Mouse (Mus musculus) spleen, adult 18-20 months (tissue): ENCODE measurements around the gene Olfr419.

ENCODE experiments used
- DNase-seq, 2 experiments: peaks; one replicate each; pipeline ENCODE4 v3.0.0; 2022; ENCODE audit warnings: mixed read lengths in 2 of 2

Olfr419 gene

DNA sequence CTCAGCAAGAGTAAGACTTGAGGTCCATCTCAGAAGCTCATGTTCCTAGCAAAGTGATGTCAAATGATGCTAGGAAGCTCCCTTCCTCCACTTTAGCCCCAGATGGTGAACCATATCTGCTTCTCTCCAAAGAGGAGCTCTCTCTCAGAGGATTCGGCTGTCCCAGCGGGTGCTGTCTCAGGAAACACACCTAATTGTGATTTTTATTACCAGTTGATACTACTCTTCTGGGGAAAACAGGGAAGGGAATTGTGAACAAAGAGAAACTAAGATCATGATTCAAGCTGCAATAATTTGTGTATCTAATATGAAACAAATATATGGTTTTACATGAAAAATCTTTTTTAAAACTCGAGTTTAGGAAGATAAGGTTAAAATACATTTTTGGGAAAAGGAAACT lies at the start of gene Olfr419:
Gene Olfr419, minus strand, starts transcription at position 101 of the 400 bp plus-strand sequence.
- DNase-seq, result no peak

DNA sequence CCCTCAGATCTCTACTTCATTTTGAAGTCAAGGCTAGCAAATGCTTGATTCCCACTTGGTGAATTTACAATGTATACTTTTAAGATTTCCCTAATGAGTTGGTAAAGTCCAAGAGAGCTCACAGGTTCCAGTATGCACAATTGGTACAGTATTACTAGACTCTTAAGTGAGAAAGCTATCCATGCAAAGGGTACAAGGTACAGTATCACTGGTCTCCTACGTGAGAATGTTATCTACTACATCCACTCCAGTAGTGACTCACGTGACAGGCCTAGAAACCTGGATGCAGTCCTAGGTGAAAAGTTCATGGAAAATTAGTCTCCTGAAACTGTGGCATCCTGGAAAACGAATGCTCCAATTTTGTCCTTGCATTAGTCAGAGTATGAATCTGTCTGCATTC lies 18.8 kb upstream of the Olfr419 start:
- DNase-seq, result no peak

DNA sequence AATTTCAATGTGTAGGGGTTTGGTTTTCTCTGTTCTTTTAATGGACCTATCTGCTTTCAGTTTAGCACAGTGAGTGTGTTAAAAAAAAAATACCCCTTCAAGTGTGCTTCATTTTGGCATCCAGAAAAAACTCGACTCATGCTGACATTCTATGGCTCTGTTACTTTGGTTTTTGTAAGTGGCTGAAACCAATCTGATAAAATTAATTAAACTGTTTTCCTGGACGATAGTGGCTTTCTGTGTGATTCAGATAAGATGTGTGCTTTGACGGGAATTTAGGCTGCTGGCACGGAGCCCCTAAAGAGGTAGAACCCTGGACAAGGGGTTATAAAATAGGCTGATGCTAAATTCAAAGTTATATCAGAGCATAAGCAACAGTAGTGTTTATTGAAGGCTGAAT lies 17.3 kb upstream of the Olfr419 start:
- DNase-seq, result no peak

DNA sequence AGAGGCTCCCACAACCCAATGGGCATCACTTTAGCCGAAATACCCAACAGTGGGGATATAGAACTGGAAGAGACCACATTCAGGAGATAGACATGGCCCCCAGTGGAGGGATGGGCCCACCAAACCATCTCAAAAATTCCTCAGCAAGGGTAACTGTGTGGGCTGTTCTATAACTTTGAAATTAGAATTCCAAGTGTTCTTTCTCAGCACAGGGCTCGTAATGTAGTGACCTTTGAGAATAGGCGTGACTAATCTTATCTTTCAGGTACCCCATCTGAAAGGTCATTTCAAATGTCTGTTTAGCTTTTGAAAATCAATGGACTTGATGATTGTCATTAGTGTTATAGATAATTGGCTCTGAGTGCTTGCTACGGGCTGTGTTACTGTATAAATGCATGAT lies 16.0 kb upstream of the Olfr419 start:
- no peak for DNase-seq

DNA sequence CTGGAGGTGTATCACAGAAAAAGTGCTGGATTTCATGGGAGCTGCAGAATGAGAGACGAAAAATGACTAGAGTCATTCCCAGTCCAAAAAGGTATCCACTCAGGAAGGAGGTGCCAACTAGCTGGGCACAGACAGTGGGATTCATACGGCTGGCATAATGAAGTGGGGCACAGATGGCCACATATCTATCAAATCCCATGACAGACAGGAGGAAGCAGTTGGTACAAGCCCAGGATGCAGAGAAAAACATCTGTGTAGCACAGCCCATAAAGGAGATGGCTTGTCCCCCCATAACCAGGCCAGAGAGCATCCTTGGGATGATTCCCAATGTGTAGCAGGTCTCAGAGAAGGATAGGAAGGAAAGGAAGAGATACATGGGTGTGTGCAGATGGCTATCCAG lies 1.5 kb downstream of the Olfr419 start:
- no peak for DNase-seq

DNA sequence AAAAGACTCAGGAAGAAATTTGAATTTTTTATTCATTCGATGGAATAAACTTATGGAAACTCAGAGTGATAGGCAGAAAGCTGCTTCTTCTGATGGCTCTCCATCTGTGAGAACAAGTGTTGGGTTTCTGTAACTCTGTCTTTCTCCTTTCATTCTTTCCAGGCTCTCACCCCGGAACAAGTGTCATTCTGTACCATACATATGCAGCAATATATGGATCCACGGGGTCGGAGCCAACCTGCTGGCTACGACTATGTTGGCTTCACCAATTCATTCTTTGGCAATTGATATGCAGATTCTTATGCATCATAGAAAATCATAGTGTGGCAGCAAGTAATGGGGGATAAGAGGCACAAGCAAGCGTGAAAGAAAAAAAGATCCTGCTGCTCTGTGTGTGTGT lies 4.7 kb downstream of the Olfr419 start:
- no peak for DNase-seq

DNA sequence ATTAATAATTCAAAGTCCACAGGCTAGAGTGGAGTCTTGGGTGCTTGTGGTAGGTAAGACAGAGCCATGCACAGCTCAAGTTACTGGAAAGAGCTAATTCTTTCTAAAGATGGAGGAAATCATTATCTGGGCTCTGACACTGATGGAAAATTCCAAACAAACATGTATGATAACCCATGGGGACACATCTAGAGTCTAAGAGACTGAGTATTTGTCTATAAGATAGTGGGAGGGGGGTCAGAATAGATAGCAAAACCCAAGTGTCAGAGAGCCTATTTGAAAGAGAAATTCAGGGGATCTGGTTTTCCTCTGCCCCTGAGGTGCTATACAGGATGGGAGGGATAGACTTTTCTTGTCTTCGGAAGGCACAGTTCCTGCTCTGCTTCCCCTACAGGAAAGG lies 5.8 kb downstream of the Olfr419 start:
- no peak for DNase-seq

DNA sequence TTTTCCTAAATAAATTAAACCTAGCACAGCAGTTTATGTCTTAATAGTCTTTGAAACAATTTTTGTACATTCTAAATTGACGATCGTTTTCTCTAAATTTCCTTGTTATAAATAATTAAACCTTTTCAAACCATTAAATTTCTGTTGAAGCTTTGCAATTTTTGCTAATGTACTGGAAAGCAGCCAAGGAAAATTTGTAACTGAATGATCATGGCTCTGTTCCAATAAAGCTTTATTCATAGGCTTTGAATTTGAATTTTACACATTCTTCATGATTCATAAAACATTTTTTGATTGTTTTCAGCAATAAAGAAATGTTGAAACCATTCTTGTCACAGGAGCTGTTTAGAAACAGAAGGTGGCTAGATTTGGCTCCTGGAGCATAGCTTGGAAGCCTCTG lies 7.2 kb downstream of the Olfr419 start:
- DNase-seq, result no peak

DNA sequence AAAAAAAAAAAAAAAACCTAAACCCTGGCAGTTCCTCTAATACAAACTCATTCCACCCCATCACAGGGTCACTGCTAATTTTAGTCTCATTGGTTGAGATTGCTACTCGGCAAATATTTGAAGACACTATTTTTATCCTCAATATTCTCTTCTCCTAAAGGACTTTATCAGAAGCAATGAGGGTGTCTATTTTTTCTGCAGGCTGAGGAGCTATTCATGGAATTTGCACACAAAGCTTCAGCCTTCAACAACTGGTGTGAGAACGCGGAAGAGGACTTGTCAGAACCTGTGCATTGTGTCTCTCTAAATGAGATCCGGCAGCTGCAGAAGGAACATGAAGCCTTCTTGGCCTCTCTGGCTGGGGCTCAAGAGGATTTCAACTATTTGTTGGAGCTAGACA lies 11.9 kb downstream of the Olfr419 start:
- no peak for DNase-seq

DNA sequence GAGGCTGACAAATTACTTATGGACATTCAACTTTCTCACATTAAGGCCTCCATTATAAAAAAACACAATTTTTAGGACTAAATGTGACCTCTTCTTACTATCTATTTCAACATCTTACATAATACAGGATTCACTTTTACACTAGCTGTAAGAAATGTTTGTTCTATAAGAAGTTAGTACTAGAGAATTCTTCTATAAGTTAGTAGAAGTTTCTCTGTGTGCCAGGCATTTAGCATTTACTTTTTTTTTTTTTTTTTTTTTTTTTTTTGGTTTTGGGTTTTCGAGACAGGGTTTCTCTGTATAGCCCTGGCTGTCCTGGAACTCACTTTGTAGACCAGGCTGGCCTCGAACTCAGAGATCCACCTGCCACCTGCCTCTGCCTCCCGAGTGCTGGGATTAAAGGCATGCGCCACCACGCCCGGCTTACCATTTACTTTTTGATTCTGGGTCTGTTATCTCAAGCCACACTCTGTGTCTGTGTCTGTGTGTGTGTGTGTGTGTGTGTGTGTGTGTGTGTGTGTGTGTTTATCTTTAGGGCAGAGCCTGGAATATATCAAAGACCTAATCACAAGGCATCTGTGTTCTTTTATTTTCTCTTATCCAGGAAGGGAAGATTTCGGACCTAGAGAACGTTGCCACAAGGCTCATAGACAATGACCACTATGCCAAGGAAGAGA lies 35.2 kb downstream of the Olfr419 start:
- no peak for DNase-seq

DNA sequence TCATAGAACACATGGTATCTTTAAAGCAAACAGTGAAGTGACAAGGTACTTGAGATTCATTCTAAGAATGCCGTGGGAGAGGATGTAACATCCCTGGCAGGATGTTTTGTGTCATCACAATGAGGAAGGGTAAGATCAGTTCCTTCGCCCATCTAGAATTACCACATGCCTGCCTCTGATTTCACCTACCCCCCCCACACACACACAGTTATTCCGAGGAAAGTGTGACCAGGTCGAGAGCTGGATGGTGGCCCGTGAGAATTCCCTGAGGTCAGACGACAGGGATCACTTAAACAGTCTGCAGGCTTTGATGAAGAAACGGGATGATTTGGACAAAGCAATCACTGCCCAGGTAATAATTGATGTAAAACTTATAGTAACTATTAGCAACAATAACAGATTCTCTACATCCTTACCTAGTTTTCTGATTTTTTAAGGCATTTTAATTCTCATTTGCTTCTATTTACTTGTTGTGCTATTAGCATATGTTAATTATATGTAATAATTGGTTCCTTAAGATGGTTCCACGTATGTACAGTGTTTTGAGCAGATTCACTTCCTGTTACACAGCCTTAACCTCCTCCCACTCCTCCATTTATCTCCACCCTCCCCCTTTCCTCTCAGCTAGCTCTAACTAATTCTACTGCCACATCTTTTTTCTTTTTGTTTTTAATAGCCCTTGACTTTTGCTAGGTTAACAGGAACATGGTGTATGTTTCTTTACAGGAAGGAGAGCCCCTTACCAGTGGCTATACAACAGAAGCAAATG lies 36.4 kb downstream of the Olfr419 start:
- no peak for DNase-seq

DNA sequence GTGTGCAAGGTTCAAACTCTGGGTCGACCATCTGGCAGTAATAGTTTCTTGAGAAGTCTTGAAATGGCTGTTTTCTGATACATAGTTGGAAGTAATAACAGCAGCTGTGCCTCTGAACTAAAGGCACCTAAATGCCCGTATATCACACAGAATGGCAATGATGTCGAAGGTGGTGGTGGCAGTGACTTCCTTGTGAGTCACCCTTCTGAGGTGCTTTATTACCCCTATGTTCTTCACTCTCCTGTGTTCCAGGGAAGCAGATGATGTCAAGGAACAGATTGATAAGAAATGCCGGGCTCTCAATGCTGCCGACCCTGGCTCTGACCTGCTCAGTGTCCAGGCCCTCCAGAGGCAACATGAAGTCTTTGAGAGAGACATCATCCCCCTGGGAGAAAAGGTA lies 39.6 kb downstream of the Olfr419 start:
- DNase-seq, result no peak

DNA sequence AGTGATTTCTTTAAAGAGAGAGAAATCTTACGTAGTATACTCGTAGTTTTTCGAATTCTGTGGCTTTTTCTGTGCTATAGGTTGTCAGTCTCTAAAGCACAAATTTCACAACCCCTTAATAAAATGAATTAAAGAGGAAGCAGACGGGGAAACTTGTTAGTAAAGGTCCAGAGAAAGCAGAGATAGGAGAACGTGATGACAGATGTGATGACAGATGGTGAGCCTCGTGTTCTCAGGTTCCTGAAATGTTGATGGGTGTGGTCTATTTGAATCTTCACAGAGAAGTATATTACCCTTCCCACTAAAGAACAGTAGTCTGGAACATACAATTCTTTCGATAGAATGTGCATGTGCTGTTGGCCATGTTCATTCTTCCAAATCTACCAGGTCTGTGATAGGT lies 47.2 kb downstream of the Olfr419 start:
- no peak for DNase-seq
